Mouse (Mus musculus): Measurements from ENCODE around the gene Mt2. TPM values are rescaled to one million over a fixed set of nuclear protein-coding genes. Genes with fewer than 3 reads are reported as not detected.
A peak's percentile ranks its signal among the peaks of the same experiment; 100 is the strongest.

Mt2 gene
- polyA plus RNA-seq, 1 experiment from 2014 or later: 40.6 TPM

DNA sequence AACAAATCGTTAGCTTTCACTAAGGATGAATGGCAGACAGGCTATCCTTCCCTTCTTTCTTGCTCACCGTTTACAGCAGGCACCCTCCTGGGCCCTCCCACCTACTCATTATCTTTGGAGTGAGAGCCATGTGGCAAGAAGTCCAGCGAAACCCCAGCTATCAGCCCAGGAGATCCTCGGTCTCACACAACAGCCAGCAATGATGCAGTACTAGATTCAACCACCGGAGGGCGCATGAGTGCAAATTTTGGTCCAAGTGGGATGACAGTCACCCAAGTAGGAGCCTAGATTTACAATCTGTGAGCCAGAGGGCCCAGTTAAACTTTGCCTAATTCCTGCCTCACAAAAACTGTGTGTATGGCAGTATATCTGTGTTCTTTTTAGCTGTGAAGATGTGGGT is 5.2 kb upstream of the Mt2 start:
- Histone ChIP-seq H3K36me3 (ENCODE audit: control insufficient read depth, insufficient read depth, low read length) (no peaks in the 10 kb centered on the region), H3K4me2 (ENCODE audit: low read depth, low read length) (no peak overlapping the region), H3K9me3 (ENCODE audit: control insufficient read depth, low read length) (no peaks in the 10 kb centered on the region), H3K9ac (ENCODE audit: low read length) (no peak overlapping the region), H3K27me3 (ENCODE audit: control insufficient read depth, insufficient read depth, low read depth, low read length) (peaks cover 16% of the 10 kb centered on the region), H3K4me1 (replicated peaks; ENCODE audit: control insufficient read depth, insufficient read depth, low read length) (peaks cover 12% of the 10 kb centered on the region), H3K4me3 (ENCODE audit: low read length) (no peak overlapping the region), H3K27ac (ENCODE audit: low read length) (no peak overlapping the region)
- ATAC-seq (ENCODE audit: low read depth): 0 out of 2 replicates have a peak, but pooled peaks have one; percentile 50
- 6% methylated on average over 6 of the region's 6 CpGs for WGBS

DNA sequence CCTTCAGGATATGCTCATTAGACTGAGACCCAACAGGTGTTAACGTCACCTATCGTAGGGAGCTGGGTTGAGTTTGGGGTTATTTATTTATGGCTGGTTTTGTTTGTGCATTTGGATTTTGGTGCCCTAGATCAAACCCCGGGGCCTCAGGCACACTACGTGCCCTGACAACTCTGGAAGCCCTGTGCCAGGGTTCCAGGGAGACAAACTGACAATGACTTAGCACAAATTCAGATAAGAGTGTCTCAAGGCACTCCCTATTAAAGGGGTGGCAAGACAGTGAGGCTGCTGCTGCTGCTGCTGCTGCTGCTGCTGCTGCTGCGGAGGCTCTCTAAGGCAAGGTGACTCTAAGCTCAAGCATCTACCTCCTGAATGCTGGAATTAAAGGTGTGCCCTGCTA is 2.9 kb upstream of the Mt2 start:
- Histone ChIP-seq H3K4me2 (ENCODE audit: low read depth, low read length) (no peak overlapping the region), H3K9ac (ENCODE audit: low read length) (no peak overlapping the region), H3K36me3 (ENCODE audit: control insufficient read depth, insufficient read depth, low read length) (no peaks in the 10 kb centered on the region), H3K27ac (ENCODE audit: low read length) (no peak overlapping the region), H3K27me3 (ENCODE audit: control insufficient read depth, insufficient read depth, low read depth, low read length) (peaks cover 38% of the 10 kb centered on the region), H3K4me3 (ENCODE audit: low read length) (no peak overlapping the region), H3K4me1 (replicated peaks; ENCODE audit: control insufficient read depth, insufficient read depth, low read length) (peaks cover 19% of the 10 kb centered on the region), H3K9me3 (ENCODE audit: control insufficient read depth, low read length) (no peaks in the 10 kb centered on the region)
- 77% methylated on average over 5 of the region's 5 CpGs for WGBS
- ATAC-seq (ENCODE audit: low read depth): no peak

DNA sequence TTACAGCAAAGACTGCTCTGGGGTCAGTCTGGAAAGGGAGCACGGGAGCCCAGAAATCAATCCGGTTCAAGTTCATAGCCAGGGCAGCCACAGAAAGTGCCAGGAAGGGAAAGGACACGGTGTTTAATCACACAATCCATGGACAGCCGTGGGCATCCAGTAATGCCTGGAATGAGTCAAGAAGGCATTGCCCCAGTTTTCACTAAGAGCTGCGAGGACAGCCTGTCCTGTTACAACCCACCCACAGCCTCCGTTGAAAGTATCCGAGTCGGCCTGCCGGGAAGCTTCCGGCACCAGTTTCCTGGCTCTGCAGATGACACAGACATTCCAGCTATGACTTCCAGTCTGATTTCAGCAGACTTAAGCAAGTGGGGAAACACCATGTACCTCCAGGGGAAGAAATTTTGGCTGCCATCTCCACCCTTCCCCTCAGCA is 1.1 kb upstream of the Mt2 start:
- no peak overlapping the region for H3K27ac ChIP-seq (ENCODE audit: low read length)
- WGBS: 43% methylated on average over 10 of the region's 10 CpGs
- H3K4me2 ChIP-seq (ENCODE audit: low read depth, low read length): peak overlapping the region; percentile 91
- ATAC-seq (ENCODE audit: low read depth): no peak
- H3K4me3 ChIP-seq (ENCODE audit: low read length): peak overlapping the region; percentile 56
- peaks cover 50% of the 10 kb centered on the region for H3K27me3 ChIP-seq (ENCODE audit: control insufficient read depth, insufficient read depth, low read depth, low read length)
- no peaks in the 10 kb centered on the region for H3K36me3 ChIP-seq (ENCODE audit: control insufficient read depth, insufficient read depth, low read length)
- H3K9ac ChIP-seq (ENCODE audit: low read length): peak overlapping the region; percentile 58; the same call in 1 of the 2 replicates
- no peaks in the 10 kb centered on the region for H3K9me3 ChIP-seq (ENCODE audit: control insufficient read depth, low read length)
- peaks cover 19% of the 10 kb centered on the region for H3K4me1 ChIP-seq (replicated peaks; ENCODE audit: control insufficient read depth, insufficient read depth, low read length)

DNA sequence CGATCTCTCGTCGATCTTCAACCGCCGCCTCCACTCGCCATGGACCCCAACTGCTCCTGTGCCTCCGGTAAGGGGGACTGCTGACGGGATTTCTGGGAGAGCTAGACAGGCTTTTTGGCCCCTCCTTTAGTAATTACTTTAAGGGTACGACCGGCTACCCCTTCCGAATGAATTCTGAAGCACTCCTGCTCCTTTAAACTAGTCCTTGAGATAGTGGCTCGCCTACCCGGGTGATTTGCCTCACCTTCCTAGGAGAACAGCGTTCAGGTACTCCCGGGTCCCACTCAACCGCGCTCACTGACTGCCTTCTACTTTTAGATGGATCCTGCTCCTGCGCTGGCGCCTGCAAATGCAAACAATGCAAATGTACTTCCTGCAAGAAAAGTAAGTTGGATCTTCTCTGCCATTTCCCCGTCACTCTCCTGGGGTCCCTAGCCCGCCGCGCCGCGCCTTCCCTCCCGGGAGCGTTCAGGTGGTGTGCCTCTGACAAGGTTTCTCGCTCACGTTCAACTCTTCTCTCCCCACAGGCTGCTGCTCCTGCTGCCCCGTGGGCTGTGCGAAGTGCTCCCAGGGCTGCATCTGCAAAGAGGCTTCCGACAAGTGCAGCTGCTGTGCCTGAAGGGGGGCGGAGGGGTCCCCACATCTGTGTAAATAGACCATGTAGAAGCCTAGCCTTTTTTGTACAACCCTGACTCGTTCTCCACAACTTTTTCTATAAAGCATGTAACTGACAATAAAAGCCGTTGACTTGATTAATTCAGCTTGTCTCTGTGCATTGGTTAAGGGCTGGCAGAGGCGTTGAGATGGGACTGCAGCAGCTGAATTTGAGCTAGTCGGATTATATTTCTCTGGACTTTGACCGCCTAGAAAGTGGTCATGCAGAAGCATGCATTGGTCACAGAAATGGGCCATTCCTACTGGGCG is 607 bp downstream of the Mt2 start:
- 1% methylated on average over 39 of the region's 39 CpGs for WGBS
- peak overlapping the region; percentile 58 for H3K9ac ChIP-seq (ENCODE audit: low read length)
- peaks cover 19% of the 10 kb centered on the region for H3K4me1 ChIP-seq (replicated peaks; ENCODE audit: control insufficient read depth, insufficient read depth, low read length)
- peak overlapping the region; percentile 56 for H3K4me3 ChIP-seq (ENCODE audit: low read length)
- H3K27ac ChIP-seq (ENCODE audit: low read length): peak overlapping the region; percentile 59
- no peaks in the 10 kb centered on the region for H3K36me3 ChIP-seq (ENCODE audit: control insufficient read depth, insufficient read depth, low read length)
- peaks cover 52% of the 10 kb centered on the region for H3K27me3 ChIP-seq (ENCODE audit: control insufficient read depth, insufficient read depth, low read depth, low read length)
- peak; percentile 47; the same call in 1 of the 2 replicates for ATAC-seq (ENCODE audit: low read depth)
- H3K9me3 ChIP-seq (ENCODE audit: control insufficient read depth, low read length): no peaks in the 10 kb centered on the region
- peak overlapping the region; percentile 91 for H3K4me2 ChIP-seq (ENCODE audit: low read depth, low read length)

DNA sequence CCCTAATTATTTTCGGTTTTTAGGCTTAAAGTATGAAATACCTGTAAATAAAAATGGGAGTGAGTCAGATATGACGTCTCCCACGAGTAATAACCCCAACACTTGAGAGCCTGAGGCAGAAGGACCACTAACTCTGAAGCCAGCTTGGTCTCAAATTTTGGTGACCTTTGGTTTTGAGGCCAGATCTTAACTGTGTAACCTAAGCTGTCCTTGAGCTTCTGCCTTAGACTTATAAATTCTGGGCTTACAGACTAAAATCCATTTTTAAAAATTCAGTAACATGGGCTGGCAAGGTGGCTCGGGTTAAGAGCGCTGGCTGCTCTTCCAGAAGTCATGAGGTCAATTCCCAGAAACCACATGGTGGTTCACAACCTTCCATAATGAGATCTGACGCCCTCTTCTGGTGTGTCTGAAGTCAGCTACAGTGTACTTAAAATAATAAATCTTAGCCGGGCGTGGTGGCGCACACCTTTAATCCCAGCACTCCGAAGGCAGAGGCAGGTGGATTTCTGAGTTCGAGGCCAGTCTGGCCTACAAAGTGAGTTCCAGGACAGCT is 1.5 kb downstream of the Mt2 start:
- H3K27ac ChIP-seq (ENCODE audit: low read length): no peak overlapping the region
- WGBS: 46% methylated on average over 11 of the region's 11 CpGs

DNA sequence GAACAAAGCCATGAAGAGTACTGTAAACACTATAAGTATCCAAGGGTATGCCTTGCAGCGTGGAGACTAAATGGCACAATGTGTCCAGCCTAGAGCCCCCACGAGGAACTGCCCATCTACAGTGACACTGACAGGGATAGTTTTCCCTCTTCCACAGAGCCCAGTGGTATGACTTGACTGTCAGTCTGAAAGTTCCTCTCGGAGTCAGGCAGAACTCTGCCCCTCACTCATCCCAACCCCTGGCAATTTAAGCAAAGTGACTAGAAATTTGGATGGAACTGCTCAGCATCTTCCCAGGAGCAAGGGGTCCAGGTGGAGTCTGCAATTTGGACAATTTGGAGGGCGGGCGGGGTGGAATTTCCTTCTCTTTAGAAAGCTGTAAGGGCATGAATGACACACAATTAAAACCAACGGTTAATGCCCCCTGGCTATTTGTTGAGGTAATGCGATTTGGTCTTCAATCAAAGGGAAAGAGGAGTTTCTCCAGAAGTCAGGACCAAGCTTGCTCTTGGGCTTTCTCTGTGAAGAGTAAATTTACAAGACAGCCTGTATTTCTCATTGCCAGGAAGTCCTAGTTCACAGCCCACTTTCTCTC is 2.3 kb downstream of the Mt2 start:
- Histone ChIP-seq H3K9me3 (ENCODE audit: control insufficient read depth, low read length) (no peaks in the 10 kb centered on the region), H3K27ac (ENCODE audit: low read length) (no peak overlapping the region), H3K4me1 (replicated peaks; ENCODE audit: control insufficient read depth, insufficient read depth, low read length) (peaks cover 26% of the 10 kb centered on the region), H3K27me3 (ENCODE audit: control insufficient read depth, insufficient read depth, low read depth, low read length) (peaks cover 64% of the 10 kb centered on the region), H3K4me3 (ENCODE audit: low read length) (no peak overlapping the region), H3K9ac (ENCODE audit: low read length) (no peak overlapping the region), H3K4me2 (ENCODE audit: low read depth, low read length) (no peak overlapping the region), H3K36me3 (ENCODE audit: control insufficient read depth, insufficient read depth, low read length) (no peaks in the 10 kb centered on the region)
- ATAC-seq (ENCODE audit: low read depth): no peak
- WGBS: 29% methylated on average over 7 of the region's 7 CpGs

More for the DNA sequence above, 1.5 kb downstream of the Mt2 start:
- H3K36me3 ChIP-seq (ENCODE audit: control insufficient read depth, insufficient read depth, low read length): no peaks in the 10 kb centered on the region
- H3K9me3 ChIP-seq (ENCODE audit: control insufficient read depth, low read length): no peaks in the 10 kb centered on the region
- peaks cover 58% of the 10 kb centered on the region for H3K27me3 ChIP-seq (ENCODE audit: control insufficient read depth, insufficient read depth, low read depth, low read length)
- ATAC-seq (ENCODE audit: low read depth): no peak
- no peak overlapping the region for H3K4me2 ChIP-seq (ENCODE audit: low read depth, low read length)
- H3K9ac ChIP-seq (ENCODE audit: low read length): no peak overlapping the region
- peak overlapping the region; percentile 56; the same call in 1 of the 2 replicates for H3K4me3 ChIP-seq (ENCODE audit: low read length)
- peaks cover 23% of the 10 kb centered on the region for H3K4me1 ChIP-seq (replicated peaks; ENCODE audit: control insufficient read depth, insufficient read depth, low read length)

DNA sequence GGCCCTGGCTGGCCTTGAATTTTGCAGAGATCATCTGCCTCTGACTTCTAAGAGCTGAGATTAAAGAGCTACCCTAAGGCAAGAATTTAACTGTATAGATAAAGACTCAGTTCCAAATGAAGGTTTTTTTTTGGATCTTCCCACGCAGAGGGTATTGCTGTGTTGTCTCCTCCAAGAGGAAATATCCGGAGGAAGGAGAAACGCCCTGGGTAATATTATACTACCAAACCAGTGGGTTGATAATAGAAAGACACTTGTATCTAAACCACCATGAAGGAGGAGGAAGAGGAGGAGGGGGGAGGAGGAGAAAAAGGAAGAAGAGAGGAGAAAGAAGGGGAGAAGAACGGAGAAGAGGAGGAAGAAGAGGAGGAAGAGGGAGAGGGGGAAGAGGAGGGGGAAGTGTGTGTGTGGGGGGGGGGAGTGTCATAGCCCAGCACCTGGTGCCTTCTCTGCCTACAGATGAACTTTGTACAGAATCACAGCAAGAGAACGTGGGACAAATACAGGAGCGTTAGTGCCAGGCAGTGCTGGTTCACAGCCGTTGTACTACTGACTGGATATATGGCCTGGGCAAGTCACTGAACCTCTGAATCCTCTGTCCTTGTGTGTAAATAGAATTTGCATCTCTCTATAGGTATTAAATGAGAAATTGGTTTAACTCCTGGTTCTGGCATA is 5.4 kb downstream of the Mt2 start:
- H3K4me3 ChIP-seq (ENCODE audit: low read length): no peak overlapping the region
- no peaks in the 10 kb centered on the region for H3K36me3 ChIP-seq (ENCODE audit: control insufficient read depth, insufficient read depth, low read length)
- 63% methylated on average over 7 of the region's 7 CpGs for WGBS
- no peaks in the 10 kb centered on the region for H3K9me3 ChIP-seq (ENCODE audit: control insufficient read depth, low read length)
- H3K4me2 ChIP-seq (ENCODE audit: low read depth, low read length): no peak overlapping the region
- no peak overlapping the region for H3K9ac ChIP-seq (ENCODE audit: low read length)
- peaks cover 60% of the 10 kb centered on the region for H3K27me3 ChIP-seq (ENCODE audit: control insufficient read depth, insufficient read depth, low read depth, low read length)
- peaks cover 18% of the 10 kb centered on the region for H3K4me1 ChIP-seq (replicated peaks; ENCODE audit: control insufficient read depth, insufficient read depth, low read length)
- no peak overlapping the region for H3K27ac ChIP-seq (ENCODE audit: low read length)
- ATAC-seq (ENCODE audit: low read depth): no peak

DNA sequence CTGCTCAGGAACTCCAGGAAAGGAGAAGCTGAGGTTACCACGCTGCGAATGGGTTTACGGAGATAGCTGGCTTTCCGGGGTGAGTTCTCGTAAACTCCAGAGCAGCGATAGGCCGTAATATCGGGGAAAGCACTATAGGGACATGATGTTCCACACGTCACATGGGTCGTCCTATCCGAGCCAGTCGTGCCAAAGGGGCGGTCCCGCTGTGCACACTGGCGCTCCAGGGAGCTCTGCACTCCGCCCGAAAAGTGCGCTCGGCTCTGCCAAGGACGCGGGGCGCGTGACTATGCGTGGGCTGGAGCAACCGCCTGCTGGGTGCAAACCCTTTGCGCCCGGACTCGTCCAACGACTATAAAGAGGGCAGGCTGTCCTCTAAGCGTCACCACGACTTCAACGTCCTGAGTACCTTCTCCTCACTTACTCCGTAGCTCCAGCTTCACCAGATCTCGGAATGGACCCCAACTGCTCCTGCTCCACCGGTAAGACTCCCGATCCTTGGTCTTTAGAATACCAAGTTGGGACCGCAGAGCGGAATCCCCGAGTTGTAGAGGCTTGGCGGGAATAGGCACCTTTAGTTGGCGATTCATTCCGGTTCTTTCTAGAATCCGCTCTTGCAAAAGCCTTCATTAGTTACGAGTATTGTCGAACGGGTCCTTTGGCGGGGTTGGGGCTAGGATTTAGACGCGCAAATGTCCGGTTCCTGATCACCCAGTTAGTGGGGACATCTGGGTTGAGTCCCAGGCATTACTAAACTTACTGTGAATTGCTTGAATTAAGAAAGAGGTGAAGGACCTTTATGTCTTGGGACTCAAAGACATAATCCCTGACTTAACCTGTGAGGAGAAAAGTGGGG is 6.6 kb downstream of the Mt2 start, which contains the start of gene Mt1:
Gene Mt1, plus strand, starts transcription at position 226 of the 856 bp plus-strand sequence.
- ATAC-seq (ENCODE audit: low read depth): peak; percentile 90
- Histone ChIP-seq H3K27ac (ENCODE audit: low read length) (peak within 1 kb of the TSS; percentile 35), H3K9me3 (ENCODE audit: control insufficient read depth, low read length) (no peaks in the 10 kb centered on the region), H3K4me2 (ENCODE audit: low read depth, low read length) (peak within 1 kb of the TSS; percentile 72), H3K4me1 (replicated peaks; ENCODE audit: control insufficient read depth, insufficient read depth, low read length) (peaks cover 23% of the 10 kb centered on the region), H3K36me3 (ENCODE audit: control insufficient read depth, insufficient read depth, low read length) (no peaks in the 10 kb centered on the region), H3K4me3 (ENCODE audit: low read length) (peak within 1 kb of the TSS; percentile 61), H3K27me3 (ENCODE audit: control insufficient read depth, insufficient read depth, low read depth, low read length) (peaks cover 59% of the 10 kb centered on the region), H3K9ac (ENCODE audit: low read length) (peak within 1 kb of the TSS; percentile 73)
- WGBS: under 1% methylated on average over 50 of the region's 50 CpGs
